Mouse (Mus musculus) liver, embryonic 11.5 days (tissue): Measurements from ENCODE around the gene Tbc1d8. TPM values are rescaled to one million over a fixed set of nuclear protein-coding genes. Genes with fewer than 3 reads are reported as not detected.

Source experiments
- ATAC-seq: fragments of 200-750 bp; cut with Nextera tagmentation; replicated peaks from 2 replicates; pipeline ENCODE4 v1.8.0; 2017; ENCODE audit warnings: moderate number of reproducible peaks, mild to moderate bottlenecking, moderate TSS enrichment, moderate library complexity; ENCODE audit not compliant: low FRiP score
- DNase-seq: peaks from one replicate; pipeline ENCODE4 v3.0.0-alpha.2; 2017; ENCODE audit warnings: low spot score
- H3K27ac ChIP-seq: fragments of 300-500 bp; sonication (generic); 2 replicates; pipeline ENCODE4 v1.5.1; 2014; ENCODE audit warnings: mild to moderate bottlenecking, low read depth, low read length, control low read depth
- H3K27me3 ChIP-seq: fragments of 300-500 bp; sonication (generic); replicated peaks from 2 replicates; pipeline ENCODE4 v1.6.1; 2014; ENCODE audit warnings: low read length, mixed read lengths; ENCODE audit not compliant: control insufficient read depth, insufficient read depth
- H3K36me3 ChIP-seq: fragments of 300-500 bp; sonication (generic); 2 replicates; pipeline ENCODE4 v1.6.1; 2014; ENCODE audit warnings: mild to moderate bottlenecking, low read length, moderate library complexity, mixed read lengths; ENCODE audit not compliant: control insufficient read depth, insufficient read depth
- H3K4me1 ChIP-seq: fragments of 300-500 bp; sonication (generic); replicated peaks from 2 replicates; pipeline ENCODE4 v1.6.1; 2014; ENCODE audit warnings: low read length, mixed read lengths; ENCODE audit not compliant: control insufficient read depth, insufficient read depth
- H3K4me2 ChIP-seq: fragments of 300-500 bp; sonication (generic); 2 replicates; pipeline ENCODE4 v1.6.1; 2014; ENCODE audit warnings: mild to moderate bottlenecking, control low read depth, moderate library complexity
- H3K4me3 ChIP-seq: fragments of 300-500 bp; sonication (generic); 2 replicates; pipeline ENCODE4 v1.5.1; 2014; ENCODE audit warnings: low read depth, low read length, control low read depth
- H3K9ac ChIP-seq: fragments of 300-500 bp; sonication (generic); 2 replicates; pipeline ENCODE4 v1.6.1; 2014; ENCODE audit warnings: low read depth, low read length, control low read depth
- H3K9me3 ChIP-seq: fragments of 300-500 bp; sonication (generic); 2 replicates; pipeline ENCODE4 v1.6.1; 2016; ENCODE audit warnings: low read length, inconsistent platforms, mixed read lengths; ENCODE audit not compliant: control insufficient read depth
- WGBS: fragments of 180-500 bp; shearing (Covaris S2); extraction: QIAGEN DNeasy Blood & Tissue Kit; methylation state at CpG from one replicate; pipeline ENCODE4 v1.1.7; 2014; 5-methylcytosine and 5-hydroxymethylcytosine counted together
- polyA plus RNA-seq: library from polyadenylated mRNA; unstranded; fragments of >200 nt; fragmentation: Nextera tagmentation; extraction: Ambion mirVana; gene quantifications from 2 replicates; pipeline ENCODE4 v1.2.1, GENCODE M21; 2014

The Tbc1d8 gene
- polyA plus RNA-seq, 1 experiment from 2014 or later = 9.3 TPM

DNA sequence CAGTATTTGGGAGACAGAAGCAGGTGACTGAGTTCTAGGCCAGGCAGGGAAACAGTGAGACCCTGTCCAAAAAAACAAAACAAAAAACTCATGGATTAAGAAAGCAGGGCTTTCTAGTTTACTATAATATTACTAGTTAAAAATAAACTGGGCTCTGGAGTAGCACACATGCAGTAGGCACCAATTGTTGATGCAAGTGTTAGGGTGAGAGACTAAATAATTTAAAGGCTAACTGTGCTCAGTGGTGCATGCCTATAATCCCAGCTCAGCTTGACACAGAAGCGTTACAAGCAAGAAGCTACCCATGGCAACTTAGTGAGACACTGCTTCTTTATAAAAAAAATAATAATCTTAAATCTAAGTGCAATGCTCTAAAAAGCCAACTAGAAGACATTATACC is 100.0 kb downstream of the Tbc1d8 start:
- H3K36me3 ChIP-seq = no peaks in the 10 kb centered on the region
- H3K27me3 ChIP-seq = no peaks in the 10 kb centered on the region
- no peak overlapping the region for H3K4me2 ChIP-seq
- ATAC-seq (no peak), DNase-seq (no peak)
- no peak overlapping the region for H3K4me3 ChIP-seq
- no peaks in the 10 kb centered on the region for H3K9me3 ChIP-seq
- WGBS = 79% methylated on average over 1 of the region's 1 CpGs
- H3K9ac ChIP-seq = no peak overlapping the region
- H3K27ac ChIP-seq = no peak overlapping the region
- H3K4me1 ChIP-seq = peaks cover 7% of the 10 kb centered on the region

DNA sequence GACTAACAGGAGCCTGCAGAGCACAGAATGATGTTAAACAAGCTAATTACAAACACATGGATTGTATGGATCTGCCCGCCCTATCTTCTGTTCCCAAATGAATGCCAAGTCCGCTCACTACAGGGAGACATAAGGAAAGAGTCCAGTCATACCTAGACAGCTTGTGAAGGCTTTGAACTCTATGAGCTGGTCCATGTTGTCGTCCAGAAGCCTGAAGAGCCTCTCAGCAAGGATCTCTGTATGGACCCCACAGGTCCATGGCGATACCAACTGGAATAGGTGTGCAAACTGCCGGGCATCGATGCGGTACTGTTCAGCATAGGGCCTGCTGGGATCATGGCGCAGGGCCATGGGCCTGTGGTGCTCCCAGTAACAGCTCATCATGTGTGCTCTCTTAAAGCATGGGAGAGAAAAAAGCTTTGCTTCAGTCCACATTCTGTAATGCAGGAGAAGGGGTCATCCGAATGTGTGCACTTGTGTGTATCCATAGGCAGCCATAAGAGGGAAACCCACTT is 101.8 kb downstream of the Tbc1d8 start:
- no peaks in the 10 kb centered on the region for H3K9me3 ChIP-seq
- DNase-seq (no peak), ATAC-seq (no peak)
- peaks cover 7% of the 10 kb centered on the region for H3K4me1 ChIP-seq
- H3K4me3 ChIP-seq = no peak overlapping the region
- H3K27ac ChIP-seq = no peak overlapping the region
- no peaks in the 10 kb centered on the region for H3K27me3 ChIP-seq
- H3K36me3 ChIP-seq = peaks cover 13% of the 10 kb centered on the region; the same call in 1 of the 2 replicates
- H3K4me2 ChIP-seq = no peak overlapping the region
- 92% methylated on average over 9 of the region's 9 CpGs for WGBS
- H3K9ac ChIP-seq = no peak overlapping the region

DNA sequence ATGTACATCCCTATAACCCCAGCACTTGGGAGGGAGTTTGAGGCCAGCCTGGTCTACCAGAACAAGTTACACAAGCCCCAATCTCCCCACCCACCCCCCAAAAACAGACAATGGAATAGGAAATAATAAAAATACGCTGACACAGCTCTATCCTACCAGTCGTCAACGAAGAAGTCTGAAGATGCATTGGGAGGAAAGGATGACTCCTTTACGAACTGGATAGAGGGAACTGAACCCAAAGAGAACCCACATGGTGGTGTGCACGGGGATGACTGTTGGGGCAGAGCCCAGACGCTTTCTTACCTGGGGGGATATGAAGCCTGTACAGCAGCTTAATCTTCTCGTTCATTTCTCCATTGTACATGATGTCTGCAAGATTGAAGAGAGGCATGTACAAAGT is 102.4 kb downstream of the Tbc1d8 start:
- Histone ChIP-seq H3K9ac (no peak overlapping the region), H3K4me3 (no peak overlapping the region), H3K27me3 (no peaks in the 10 kb centered on the region), H3K36me3 (peaks cover 19% of the 10 kb centered on the region; the same call in 1 of the 2 replicates), H3K9me3 (no peaks in the 10 kb centered on the region), H3K4me1 (peaks cover 7% of the 10 kb centered on the region), H3K27ac (no peak overlapping the region), H3K4me2 (no peak overlapping the region)
- ATAC-seq (no peak), DNase-seq (no peak)
- 87% methylated on average over 7 of the region's 7 CpGs for WGBS

DNA sequence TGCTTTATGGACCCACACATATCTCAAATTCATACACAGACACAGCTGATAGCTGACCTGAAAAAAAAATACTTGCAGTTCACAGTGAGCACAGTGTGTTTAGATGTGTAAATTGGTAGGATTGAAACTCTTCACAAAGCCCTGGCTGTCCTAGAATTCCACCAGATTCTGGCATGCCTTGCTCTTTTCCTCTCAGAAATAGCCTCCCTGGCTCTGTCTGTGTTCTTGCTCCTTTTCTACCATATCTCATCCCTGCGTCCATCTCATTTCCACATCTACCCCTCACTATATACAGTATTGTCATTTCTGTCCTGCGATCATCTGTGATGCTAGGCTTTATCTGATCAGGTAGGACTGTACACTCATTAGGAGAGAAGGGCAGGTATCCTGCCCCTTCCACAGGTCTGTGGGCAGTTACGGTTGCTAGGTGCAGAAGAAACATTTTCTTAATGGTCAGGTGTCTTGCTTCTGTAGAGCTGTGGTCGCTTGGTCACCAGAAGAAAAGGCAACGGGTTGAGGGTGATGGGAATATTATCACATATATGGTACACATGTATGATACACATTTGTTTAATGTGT is 104.2 kb downstream of the Tbc1d8 start:
- Histone ChIP-seq H3K9me3 (no peaks in the 10 kb centered on the region), H3K4me1 (peaks cover 14% of the 10 kb centered on the region), H3K27me3 (no peaks in the 10 kb centered on the region), H3K36me3 (peaks cover 30% of the 10 kb centered on the region), H3K4me2 (no peak overlapping the region), H3K27ac (no peak overlapping the region), H3K9ac (no peak overlapping the region), H3K4me3 (no peak overlapping the region)
- no peak for ATAC-seq
- 81% methylated on average over 5 of the region's 5 CpGs for WGBS
- no peak for DNase-seq

DNA sequence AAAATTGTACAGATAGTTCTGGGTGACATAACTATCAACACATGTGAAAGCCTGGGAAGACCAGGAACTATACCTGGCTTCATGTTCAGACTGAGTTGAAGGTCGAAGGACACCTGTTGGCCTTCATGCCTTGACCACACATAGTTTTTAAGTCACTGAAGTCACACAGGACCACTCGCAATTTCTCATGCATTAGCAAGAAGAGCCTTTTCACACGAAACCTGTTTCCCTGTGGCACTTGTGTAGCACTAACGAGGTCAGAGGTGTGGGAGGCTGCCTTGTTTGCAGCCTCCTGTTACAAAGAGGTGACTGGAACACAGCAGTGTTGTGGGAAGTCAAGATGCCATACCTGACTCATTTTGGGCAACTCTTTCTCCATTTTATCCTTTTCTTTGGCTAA is 105.2 kb downstream of the Tbc1d8 start:
- DNase-seq = no peak
- H3K27ac ChIP-seq = no peak overlapping the region
- no peak overlapping the region for H3K4me2 ChIP-seq
- H3K4me1 ChIP-seq = peaks cover 12% of the 10 kb centered on the region; the same call in 1 of the 2 replicates
- H3K27me3 ChIP-seq = no peaks in the 10 kb centered on the region
- ATAC-seq = no peak
- H3K36me3 ChIP-seq = peaks cover 32% of the 10 kb centered on the region
- no peaks in the 10 kb centered on the region for H3K9me3 ChIP-seq
- WGBS = 70% methylated on average over 4 of the region's 4 CpGs
- no peak overlapping the region for H3K4me3 ChIP-seq
- no peak overlapping the region for H3K9ac ChIP-seq

DNA sequence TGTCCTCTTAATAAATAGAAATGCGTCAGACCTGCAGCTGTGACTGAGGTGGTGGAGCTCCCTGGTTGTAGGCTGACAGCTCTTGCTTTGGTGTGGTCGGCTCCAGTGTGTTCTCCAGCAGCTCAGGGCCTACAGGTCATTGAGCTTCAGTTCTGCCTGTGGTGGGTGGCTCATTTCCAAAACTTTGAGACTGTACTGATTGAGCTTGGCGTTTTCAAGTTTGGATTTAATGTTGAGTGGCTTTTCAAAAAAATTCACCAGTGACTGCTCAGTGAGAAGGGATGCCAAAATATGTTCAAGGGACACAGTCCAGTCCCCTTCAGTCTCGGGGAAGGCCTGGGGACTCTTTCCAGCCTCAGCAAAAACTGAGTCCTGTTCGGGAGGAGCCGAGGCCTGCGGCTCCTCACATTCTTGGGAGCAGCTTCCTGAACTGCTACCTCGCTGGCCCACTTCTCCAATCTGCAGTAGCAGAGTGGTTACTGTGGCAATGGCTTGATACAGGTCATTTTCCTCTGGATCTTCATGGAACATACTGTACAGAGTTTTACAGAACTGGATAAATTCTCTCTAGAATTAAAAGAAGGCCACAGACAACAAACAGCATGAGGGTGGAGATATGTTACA is 106.2 kb downstream of the Tbc1d8 start:
- DNase-seq (no peak), ATAC-seq (no peak)
- peaks cover 12% of the 10 kb centered on the region; the same call in 1 of the 2 replicates for H3K4me1 ChIP-seq
- H3K9ac ChIP-seq = no peak overlapping the region
- WGBS = 73% methylated on average over 8 of the region's 8 CpGs
- peaks cover 32% of the 10 kb centered on the region for H3K36me3 ChIP-seq
- no peaks in the 10 kb centered on the region for H3K27me3 ChIP-seq
- H3K27ac ChIP-seq = no peak overlapping the region
- H3K4me2 ChIP-seq = no peak overlapping the region
- no peaks in the 10 kb centered on the region for H3K9me3 ChIP-seq
- H3K4me3 ChIP-seq = no peak overlapping the region

DNA sequence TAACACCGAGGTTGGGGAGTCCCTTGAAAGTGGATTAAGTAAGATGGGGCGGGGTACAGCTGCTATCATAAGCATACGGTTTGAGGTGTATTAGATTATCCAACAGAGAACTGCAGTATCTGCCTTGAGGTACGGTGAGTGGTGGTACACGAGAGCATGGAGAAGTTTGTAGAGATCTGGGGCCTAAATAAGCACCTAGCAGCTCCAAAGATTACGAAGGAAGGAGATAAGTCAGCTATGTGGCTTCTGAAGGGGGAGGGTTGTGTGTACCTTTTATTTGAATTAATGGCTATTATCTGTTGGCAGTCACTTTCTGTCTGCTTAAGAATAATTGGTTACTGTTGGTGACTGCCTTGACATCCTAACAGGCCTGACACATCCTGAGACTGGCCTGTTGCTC is 108.1 kb downstream of the Tbc1d8 start:
- peak overlapping the region; percentile 97 for H3K4me2 ChIP-seq
- 59% methylated on average over 6 of the region's 6 CpGs for WGBS
- H3K4me1 ChIP-seq = peaks cover 12% of the 10 kb centered on the region; the same call in 1 of the 2 replicates
- DNase-seq = no peak
- H3K4me3 ChIP-seq = peak overlapping the region; percentile 99
- 0 out of 2 replicates have a peak overlapping the region, but pooled peaks have one; percentile 96 for H3K27ac ChIP-seq
- peak overlapping the region; percentile 37; the same call in 1 of the 2 replicates for H3K9ac ChIP-seq
- H3K36me3 ChIP-seq = peaks cover 32% of the 10 kb centered on the region
- no peaks in the 10 kb centered on the region for H3K9me3 ChIP-seq
- ATAC-seq = no peak
- no peaks in the 10 kb centered on the region for H3K27me3 ChIP-seq

DNA sequence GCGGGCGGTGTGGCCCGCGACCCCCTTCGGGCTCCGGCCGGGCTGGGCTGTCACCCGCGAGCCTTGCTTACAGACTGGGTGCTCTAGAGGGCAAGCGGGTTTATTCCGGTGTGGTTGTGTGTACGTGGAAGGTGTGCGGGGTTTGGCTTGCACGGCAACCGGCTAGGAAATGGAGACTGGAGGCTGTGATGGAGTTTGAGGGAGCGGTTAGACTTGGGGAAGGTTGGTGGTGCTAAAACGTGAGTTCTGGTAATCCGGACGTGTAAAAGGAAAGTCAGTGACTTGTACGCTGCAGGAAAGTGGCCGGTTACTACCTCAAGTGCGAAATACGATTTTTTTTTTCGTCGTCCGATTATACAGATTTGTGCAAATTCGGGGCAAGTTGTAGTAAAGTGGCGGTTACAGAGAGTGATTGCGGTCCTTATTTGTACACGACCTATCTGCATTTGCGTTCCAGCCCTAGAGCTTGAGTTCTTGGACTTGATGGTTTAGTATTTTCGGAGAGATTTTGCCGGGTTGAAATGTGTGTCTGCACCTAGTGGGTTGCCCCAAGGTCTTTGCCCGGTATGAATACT is 110.2 kb downstream of the Tbc1d8 start:
- H3K9ac ChIP-seq = peak overlapping the region; percentile 99
- H3K4me1 ChIP-seq = peaks cover 12% of the 10 kb centered on the region; the same call in 1 of the 2 replicates
- peak overlapping the region; percentile 96 for H3K27ac ChIP-seq
- H3K9me3 ChIP-seq = no peaks in the 10 kb centered on the region
- peak; percentile 4; the same call in 1 of the 2 replicates for ATAC-seq
- DNase-seq = peak; percentile 62
- H3K27me3 ChIP-seq = no peaks in the 10 kb centered on the region
- H3K4me2 ChIP-seq = peak overlapping the region; percentile 97
- H3K4me3 ChIP-seq = peak overlapping the region; percentile 99
- WGBS = under 1% methylated on average over 34 of the region's 34 CpGs
- peaks cover 32% of the 10 kb centered on the region for H3K36me3 ChIP-seq
